Mouse (Mus musculus): ENCODE measurements around the gene Entr1. TPM values are rescaled to one million over a fixed set of nuclear protein-coding genes. Genes with fewer than 3 reads are reported as not detected.

The Entr1 gene
- polyA plus RNA-seq, 1 experiment from 2014 or later: 117 TPM

GRCm38 (mm10) chr2:26409362-26409761, 20.2 kb upstream of the Entr1 start:
- no peaks in the 10 kb centered on the region for H3K9me3 ChIP-seq
- peak overlapping the region; percentile 79; the same call in 1 of the 2 replicates for H3K4me2 ChIP-seq
- peaks cover 45% of the 10 kb centered on the region; the same call in 1 of the 2 replicates for H3K36me3 ChIP-seq
- peaks cover 31% of the 10 kb centered on the region for H3K4me1 ChIP-seq
- no peaks in the 10 kb centered on the region for H3K27me3 ChIP-seq
- peak overlapping the region; percentile 66 for H3K4me3 ChIP-seq
- H3K27ac ChIP-seq: 0 out of 2 replicates have a peak overlapping the region, but pooled peaks have one; percentile 68
- H3K9ac ChIP-seq: no peak overlapping the region; the same call in 1 of the 2 replicates
- no peak for ATAC-seq (ENCODE audit: borderline replicate concordance, extremely low read depth, low FRiP score, low TSS enrichment)
- WGBS: 56% methylated on average over 3 of the region's 3 CpGs

GRCm38 (mm10) chr2:26408515-26409356, 19.6 kb upstream of the Entr1 start, which contains the start of gene Inpp5e:
TSS of gene Inpp5e (minus strand) at chr2:26409203.
- Histone ChIP-seq H3K36me3 (peaks cover 39% of the 10 kb centered on the region; the same call in 1 of the 2 replicates), H3K9ac (peak within 1 kb of the TSS; percentile 79)
- ATAC-seq (ENCODE audit: borderline replicate concordance, extremely low read depth, low FRiP score, low TSS enrichment): peak; percentile 95

GRCm38 (mm10) chr2:26403306-26403705, 14.2 kb upstream of the Entr1 start:
- H3K9me3 ChIP-seq: no peaks in the 10 kb centered on the region
- no peaks in the 10 kb centered on the region for H3K27me3 ChIP-seq
- H3K9ac ChIP-seq: no peak overlapping the region
- 73% methylated on average over 8 of the region's 8 CpGs for WGBS
- no peak overlapping the region for H3K4me2 ChIP-seq
- no peak overlapping the region for H3K27ac ChIP-seq
- no peak for ATAC-seq (ENCODE audit: borderline replicate concordance, extremely low read depth, low FRiP score, low TSS enrichment)
- peaks cover 47% of the 10 kb centered on the region for H3K36me3 ChIP-seq
- H3K4me1 ChIP-seq: peaks cover 25% of the 10 kb centered on the region
- H3K4me3 ChIP-seq: no peak overlapping the region

More at GRCm38 (mm10) chr2:26408515-26409356, 19.6 kb upstream of the Entr1 start, which contains the start of gene Inpp5e:
- Histone ChIP-seq H3K4me3 (peak within 1 kb of the TSS; percentile 66), H3K4me2 (peak within 1 kb of the TSS; percentile 79), H3K9me3 (no peaks in the 10 kb centered on the region), H3K4me1 (peaks cover 31% of the 10 kb centered on the region), H3K27me3 (no peaks in the 10 kb centered on the region), H3K27ac (peak within 1 kb of the TSS; percentile 68)
- under 1% methylated on average over 56 of the region's 57 CpGs for WGBS

GRCm38 (mm10) chr2:26402265-26402664, 13.1 kb upstream of the Entr1 start:
- ATAC-seq (ENCODE audit: borderline replicate concordance, extremely low read depth, low FRiP score, low TSS enrichment): no peak
- no peak overlapping the region for H3K27ac ChIP-seq
- H3K36me3 ChIP-seq: peaks cover 57% of the 10 kb centered on the region
- no peaks in the 10 kb centered on the region for H3K9me3 ChIP-seq
- peaks cover 15% of the 10 kb centered on the region for H3K4me1 ChIP-seq
- no peak overlapping the region for H3K4me2 ChIP-seq
- 86% methylated on average over 1 of the region's 1 CpGs for WGBS
- H3K4me3 ChIP-seq: no peak overlapping the region
- H3K27me3 ChIP-seq: no peaks in the 10 kb centered on the region
- H3K9ac ChIP-seq: no peak overlapping the region

GRCm38 (mm10) chr2:26401023-26401422, 11.9 kb upstream of the Entr1 start:
- 88% methylated on average over 4 of the region's 4 CpGs for WGBS
- H3K4me2 ChIP-seq: no peak overlapping the region
- H3K4me1 ChIP-seq: peaks cover 3% of the 10 kb centered on the region
- H3K36me3 ChIP-seq: peaks cover 69% of the 10 kb centered on the region
- H3K9ac ChIP-seq: no peak overlapping the region
- no peak overlapping the region for H3K27ac ChIP-seq
- ATAC-seq (ENCODE audit: borderline replicate concordance, extremely low read depth, low FRiP score, low TSS enrichment): no peak
- H3K9me3 ChIP-seq: no peaks in the 10 kb centered on the region
- H3K4me3 ChIP-seq: no peak overlapping the region
- H3K27me3 ChIP-seq: no peaks in the 10 kb centered on the region

GRCm38 (mm10) chr2:26400296-26400695, 11.2 kb upstream of the Entr1 start:
- H3K9me3 ChIP-seq: no peaks in the 10 kb centered on the region
- H3K27ac ChIP-seq: no peak overlapping the region
- no peaks in the 10 kb centered on the region for H3K4me1 ChIP-seq
- 88% methylated on average over 5 of the region's 5 CpGs for WGBS
- no peak overlapping the region for H3K9ac ChIP-seq
- H3K4me3 ChIP-seq: no peak overlapping the region
- no peaks in the 10 kb centered on the region for H3K27me3 ChIP-seq
- no peak for ATAC-seq (ENCODE audit: borderline replicate concordance, extremely low read depth, low FRiP score, low TSS enrichment)
- H3K4me2 ChIP-seq: no peak overlapping the region
- H3K36me3 ChIP-seq: peaks cover 70% of the 10 kb centered on the region

- Histone ChIP-seq H3K36me3 (peaks cover 77% of the 10 kb centered on the region), H3K4me3 (no peak overlapping the region), H3K9me3 (no peaks in the 10 kb centered on the region), H3K9ac (no peak overlapping the region), H3K27ac (no peak overlapping the region), H3K27me3 (no peaks in the 10 kb centered on the region), H3K4me1 (no peaks in the 10 kb centered on the region), H3K4me2 (no peak overlapping the region)
- ATAC-seq (ENCODE audit: borderline replicate concordance, extremely low read depth, low FRiP score, low TSS enrichment): no peak
- 77% methylated on average over 5 of the region's 5 CpGs for WGBS
Measured at GRCm38 (mm10) chr2:26399647-26400046, 10.5 kb upstream of the Entr1 start.

GRCm38 (mm10) chr2:26398978-26399377, 9.9 kb upstream of the Entr1 start:
- Histone ChIP-seq H3K36me3 (peaks cover 83% of the 10 kb centered on the region), H3K27ac (no peak overlapping the region), H3K9me3 (no peaks in the 10 kb centered on the region), H3K9ac (no peak overlapping the region), H3K4me3 (no peak overlapping the region), H3K27me3 (no peaks in the 10 kb centered on the region), H3K4me1 (no peaks in the 10 kb centered on the region), H3K4me2 (no peak overlapping the region)
- no peak for ATAC-seq (ENCODE audit: borderline replicate concordance, extremely low read depth, low FRiP score, low TSS enrichment)
- 84% methylated on average over 8 of the region's 8 CpGs for WGBS

- Histone ChIP-seq H3K9me3 (no peaks in the 10 kb centered on the region), H3K4me3 (no peak overlapping the region), H3K9ac (no peak overlapping the region), H3K4me1 (peaks cover 19% of the 10 kb centered on the region), H3K27ac (no peak overlapping the region), H3K4me2 (no peak overlapping the region), H3K36me3 (peaks cover 72% of the 10 kb centered on the region), H3K27me3 (no peaks in the 10 kb centered on the region)
- 90% methylated on average over 6 of the region's 6 CpGs for WGBS
- ATAC-seq (ENCODE audit: borderline replicate concordance, extremely low read depth, low FRiP score, low TSS enrichment): no peak
Measured at GRCm38 (mm10) chr2:26391617-26392016, 2.5 kb upstream of the Entr1 start.

- no peaks in the 10 kb centered on the region for H3K9me3 ChIP-seq
- WGBS: 77% methylated on average over 3 of the region's 3 CpGs
- no peak overlapping the region for H3K27ac ChIP-seq
- no peak overlapping the region for H3K4me2 ChIP-seq
- ATAC-seq (ENCODE audit: borderline replicate concordance, extremely low read depth, low FRiP score, low TSS enrichment): no peak
- H3K4me3 ChIP-seq: no peak overlapping the region
- H3K4me1 ChIP-seq: peaks cover 19% of the 10 kb centered on the region
- peaks cover 72% of the 10 kb centered on the region for H3K36me3 ChIP-seq
- H3K27me3 ChIP-seq: no peaks in the 10 kb centered on the region
- no peak overlapping the region for H3K9ac ChIP-seq
Measured at GRCm38 (mm10) chr2:26390954-26391353, 1.8 kb upstream of the Entr1 start.

- peak overlapping the region; percentile 94 for H3K4me2 ChIP-seq
- H3K36me3 ChIP-seq: peaks cover 72% of the 10 kb centered on the region
- H3K4me1 ChIP-seq: peaks cover 19% of the 10 kb centered on the region
- no peaks in the 10 kb centered on the region for H3K9me3 ChIP-seq
- H3K4me3 ChIP-seq: peak overlapping the region; percentile 76
- no peaks in the 10 kb centered on the region for H3K27me3 ChIP-seq
- peak; percentile 53; the same call in 1 of the 2 replicates for ATAC-seq (ENCODE audit: borderline replicate concordance, extremely low read depth, low FRiP score, low TSS enrichment)
- H3K9ac ChIP-seq: peak overlapping the region; percentile 90
- under 1% methylated on average over 34 of the region's 45 CpGs for WGBS
- H3K27ac ChIP-seq: peak overlapping the region; percentile 42; the same call in 1 of the 2 replicates
Measured at GRCm38 (mm10) chr2:26388682-26389153, 398 bp downstream of the Entr1 start.

- Histone ChIP-seq H3K36me3 (peaks cover 72% of the 10 kb centered on the region), H3K4me2 (peak overlapping the region; percentile 94), H3K9ac (peak overlapping the region; percentile 90; the same call in 1 of the 2 replicates), H3K4me3 (peak overlapping the region; percentile 76), H3K4me1 (peaks cover 19% of the 10 kb centered on the region), H3K9me3 (no peaks in the 10 kb centered on the region), H3K27ac (no peak overlapping the region), H3K27me3 (no peaks in the 10 kb centered on the region)
- 75% methylated on average over 3 of the region's 3 CpGs for WGBS
- ATAC-seq (ENCODE audit: borderline replicate concordance, extremely low read depth, low FRiP score, low TSS enrichment): no peak
Measured at GRCm38 (mm10) chr2:26387713-26388112, 1.4 kb downstream of the Entr1 start.
